Mouse (Mus musculus) yolk sac, embryonic 10.5 days (tissue): ENCODE measurements around the gene Ppib.

ENCODE experiments used
- DNase-seq: peaks from one replicate; pipeline ENCODE4 v3.0.0-alpha.2; 2017; ENCODE audit warnings: low spot score

The Ppib gene

DNA sequence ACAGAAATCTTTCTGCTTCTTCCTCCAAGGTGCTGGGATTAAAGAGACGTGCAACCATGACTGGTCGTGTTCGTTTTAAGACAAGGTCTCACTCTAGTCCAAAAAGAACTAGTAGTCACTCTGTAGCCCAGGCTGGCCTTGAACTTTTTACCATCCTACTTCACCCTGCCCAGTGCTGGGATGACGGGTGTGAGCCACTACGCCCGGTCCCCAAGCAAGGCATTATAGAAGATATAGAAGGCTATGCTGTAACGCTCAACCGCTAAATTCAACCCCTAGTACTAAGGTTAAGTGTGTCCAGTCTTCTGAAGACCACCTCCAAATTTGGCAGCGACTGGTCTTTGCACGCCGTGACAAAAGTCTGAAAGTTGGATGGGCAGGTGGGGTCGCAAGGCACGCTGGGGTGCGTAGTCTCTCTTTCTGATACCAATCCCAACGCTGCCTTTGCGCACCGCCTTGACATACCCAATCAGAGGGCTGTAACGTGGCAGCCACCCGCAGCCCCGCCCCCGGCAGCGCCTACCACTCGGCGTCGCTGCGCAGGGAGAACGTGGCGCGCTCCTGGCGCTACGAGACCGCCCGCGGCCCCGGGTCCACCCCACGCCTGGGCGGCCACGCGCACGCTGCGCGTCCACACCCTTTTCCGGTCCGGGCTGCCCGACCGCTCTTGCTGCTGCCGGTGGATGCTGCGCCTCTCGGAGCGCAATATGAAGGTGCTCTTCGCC lies at the start of gene Ppib:
Ppib (plus strand) TSS at position 640 of the 725 bp plus-strand sequence.
- peak; percentile 97 for DNase-seq

GRCm38 (mm10) chr9:66020601-66021000 lies 39.4 kb upstream of the Ppib start:
- DNase-seq: no peak

DNA sequence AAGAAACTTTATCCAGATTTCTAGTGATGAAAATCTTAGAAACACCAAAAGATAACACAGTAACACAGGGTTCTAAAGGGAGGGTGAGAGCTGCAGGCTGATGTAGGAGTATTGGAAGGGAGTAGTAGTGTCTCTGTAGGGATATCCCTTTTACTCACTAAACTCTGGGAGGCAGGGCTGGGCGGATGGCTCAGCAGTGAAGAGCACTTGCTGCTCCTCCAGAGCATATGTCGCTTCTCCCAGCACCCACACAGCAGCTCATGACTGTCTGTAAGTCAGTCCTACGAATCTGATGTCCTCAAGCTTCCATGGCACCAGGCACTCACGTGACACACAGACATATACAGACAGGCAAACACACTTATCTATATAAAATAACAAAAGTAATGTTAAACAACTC lies 21.9 kb upstream of the Ppib start:
- DNase-seq: no peak

DNA sequence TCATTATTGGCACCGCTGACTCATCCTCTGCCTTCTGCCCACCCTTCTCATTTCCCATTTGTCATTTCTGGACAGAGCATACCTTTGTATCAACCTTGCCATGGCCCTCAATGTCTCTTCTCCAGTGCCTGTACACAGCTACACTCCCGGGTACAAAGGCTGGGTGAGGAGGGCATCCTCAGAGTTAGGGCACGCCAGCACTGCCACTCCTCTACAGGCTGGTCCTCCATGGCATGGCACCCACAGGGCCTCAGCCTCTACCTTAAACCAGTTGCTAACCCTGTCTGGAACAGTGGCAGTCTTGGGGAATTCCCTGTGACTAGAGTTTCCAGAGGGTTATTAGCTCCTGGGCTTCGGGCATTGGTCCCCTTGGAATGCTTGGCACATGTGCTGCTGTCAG lies 21.4 kb upstream of the Ppib start:
- no peak for DNase-seq

DNA sequence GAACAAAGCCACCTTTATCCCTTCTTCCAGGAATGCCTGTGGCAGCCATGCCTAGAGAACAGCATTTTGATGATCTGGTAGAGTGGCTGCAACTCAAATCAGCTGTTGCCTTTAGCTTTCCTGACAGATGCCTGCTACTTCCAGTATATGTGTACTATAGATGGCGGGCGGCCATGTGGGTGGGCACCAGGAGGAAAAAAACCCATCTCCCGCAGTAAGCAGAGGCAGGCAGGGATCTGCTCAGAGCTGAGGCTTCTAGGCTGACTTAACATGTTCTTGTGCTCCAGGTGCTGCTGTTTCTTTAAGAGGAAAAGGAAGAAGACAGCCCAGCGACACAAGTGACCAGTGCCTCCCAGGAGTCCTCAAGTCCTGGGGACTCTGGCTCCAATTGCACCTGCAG lies 20.7 kb upstream of the Ppib start:
- no peak for DNase-seq

DNA sequence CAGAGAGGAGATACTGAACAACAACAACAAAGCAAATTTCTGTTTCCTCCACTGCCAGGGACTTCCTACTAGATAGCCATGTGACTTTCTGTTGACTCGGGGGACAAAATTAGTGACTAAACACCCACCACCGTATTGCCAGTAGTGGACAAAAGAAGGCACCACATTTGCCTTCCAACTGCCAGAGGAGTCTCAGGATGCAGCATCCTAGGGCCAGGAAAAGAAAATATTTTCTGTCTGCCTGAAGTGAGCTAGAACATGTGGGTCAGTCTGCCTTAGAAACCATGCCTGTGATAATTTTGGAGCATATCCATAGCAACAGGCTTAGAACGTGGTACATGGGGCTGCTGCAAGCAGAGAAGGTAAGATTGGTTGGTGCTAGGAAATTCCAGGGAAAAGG lies 19.2 kb upstream of the Ppib start:
- no peak for DNase-seq

DNA sequence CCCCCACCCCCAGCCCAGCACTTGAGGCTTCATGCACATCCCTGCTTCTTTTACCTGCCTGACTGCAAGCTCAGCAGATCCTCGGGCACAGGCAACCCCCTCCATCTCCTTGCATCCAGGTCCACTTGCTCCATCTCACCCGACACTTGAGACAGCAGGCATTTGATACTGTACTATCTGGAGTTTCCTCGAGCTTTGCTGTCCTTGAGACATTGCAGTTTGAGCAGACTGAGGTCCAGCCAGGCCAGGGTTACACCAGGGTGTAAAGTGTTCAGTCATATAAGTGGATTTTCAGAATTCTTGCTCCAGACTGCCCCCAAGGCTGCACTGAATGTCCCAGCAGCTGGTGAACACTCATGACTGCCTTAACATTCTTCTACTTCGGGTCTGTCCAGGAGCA lies 17.7 kb upstream of the Ppib start:
- no peak for DNase-seq

- DNase-seq: no peak
Measured at GRCm38 (mm10) chr9:66043241-66043640, 16.8 kb upstream of the Ppib start.

- DNase-seq: no peak
Measured at GRCm38 (mm10) chr9:66049931-66050601, 10.0 kb upstream of the Ppib start.

DNA sequence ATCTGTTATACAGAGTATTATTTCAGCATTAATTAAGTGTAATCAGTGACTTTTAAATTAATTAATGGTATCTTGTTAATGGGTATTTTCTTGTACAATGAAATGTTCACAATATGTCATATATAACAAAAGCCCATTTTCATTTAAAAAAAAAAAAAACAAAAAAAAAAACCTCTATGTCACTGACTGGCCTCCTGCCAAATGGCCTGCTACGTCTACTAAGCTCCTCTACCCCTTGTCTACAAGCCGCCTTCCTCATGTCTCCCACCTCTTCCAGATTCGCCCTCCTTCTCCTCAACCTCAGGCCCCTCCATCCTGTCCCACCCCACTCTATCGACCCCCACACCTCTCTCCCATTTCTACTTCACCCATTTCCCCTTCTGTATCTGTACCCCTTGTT lies 8.5 kb upstream of the Ppib start:
- no peak for DNase-seq

- DNase-seq: no peak
Measured at GRCm38 (mm10) chr9:66052731-66053130, 7.3 kb upstream of the Ppib start.

DNA sequence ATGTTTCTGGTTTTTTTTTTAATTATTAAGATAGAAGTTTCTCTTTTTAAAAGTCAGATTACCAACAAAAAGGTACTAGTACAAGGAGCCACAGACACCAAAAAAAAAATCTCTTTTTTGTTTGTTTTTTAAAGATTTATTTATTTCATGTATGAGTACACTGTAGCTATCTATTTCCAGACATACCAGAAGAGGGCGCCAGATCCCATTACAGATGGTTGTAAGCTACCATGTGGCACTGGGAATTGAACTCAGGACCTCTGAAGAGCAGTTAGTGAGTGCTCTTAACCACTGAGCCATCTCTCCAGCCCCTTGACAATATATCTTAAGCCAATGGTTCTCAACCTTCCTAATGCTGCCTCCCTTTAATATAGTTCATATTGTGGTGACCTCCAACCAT lies 6.4 kb upstream of the Ppib start:
- no peak for DNase-seq

- DNase-seq: no peak
Measured at GRCm38 (mm10) chr9:66060308-66060647, 256 bp downstream of the Ppib start.

DNA sequence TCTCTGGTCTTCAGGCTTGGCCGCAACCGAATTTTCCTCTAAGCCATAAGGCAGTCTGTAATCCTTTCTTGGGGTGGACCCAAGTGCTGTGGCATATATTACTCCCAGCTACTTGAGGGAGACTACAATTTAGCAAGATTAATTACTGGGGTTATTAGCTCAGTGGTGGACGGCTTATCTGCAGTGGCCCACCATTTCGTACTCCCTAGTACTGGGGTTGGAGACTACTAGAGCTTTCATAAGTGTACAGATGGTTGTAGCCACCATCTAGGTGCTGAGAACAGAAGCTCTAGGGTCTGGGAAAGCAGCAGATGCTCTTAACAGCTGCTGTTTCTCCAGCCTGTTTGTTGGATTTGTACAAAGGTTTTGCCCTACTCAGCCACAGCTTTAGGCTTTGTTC lies 964 bp downstream of the Ppib start:
- DNase-seq: no peak

- DNase-seq: no peak
Measured at GRCm38 (mm10) chr9:66061656-66062055, 1.6 kb downstream of the Ppib start.

GRCm38 (mm10) chr9:66063446-66063845 lies 3.4 kb downstream of the Ppib start:
- DNase-seq: no peak

GRCm38 (mm10) chr9:66064316-66064715 lies 4.3 kb downstream of the Ppib start:
- DNase-seq: no peak

- no peak for DNase-seq
Measured at GRCm38 (mm10) chr9:66066791-66067190, 6.8 kb downstream of the Ppib start.

GRCm38 (mm10) chr9:66067542-66067941 lies 7.5 kb downstream of the Ppib start:
- peak; percentile 46 for DNase-seq

DNA sequence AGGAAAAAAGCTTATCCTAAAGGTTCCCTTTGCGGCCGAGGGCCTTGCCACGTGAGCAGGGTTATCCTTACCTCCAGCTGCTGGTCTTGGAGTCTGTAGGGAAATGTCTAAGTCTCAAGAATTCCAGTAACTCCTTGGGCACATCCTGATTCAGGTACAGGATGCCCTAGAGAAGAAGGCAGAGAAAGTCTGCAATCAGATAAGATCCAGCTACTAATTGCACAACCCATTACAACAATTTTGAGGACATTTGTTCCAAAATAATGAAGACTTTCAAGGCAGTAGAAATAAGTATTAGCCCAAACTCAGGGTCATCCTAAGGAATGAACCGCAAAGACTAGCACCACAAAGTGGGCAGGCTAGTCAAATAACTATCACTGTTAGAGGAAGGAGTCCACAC lies 8.0 kb downstream of the Ppib start:
- DNase-seq: no peak

- DNase-seq: no peak
Measured at GRCm38 (mm10) chr9:66068971-66069391, 9.0 kb downstream of the Ppib start.

DNA sequence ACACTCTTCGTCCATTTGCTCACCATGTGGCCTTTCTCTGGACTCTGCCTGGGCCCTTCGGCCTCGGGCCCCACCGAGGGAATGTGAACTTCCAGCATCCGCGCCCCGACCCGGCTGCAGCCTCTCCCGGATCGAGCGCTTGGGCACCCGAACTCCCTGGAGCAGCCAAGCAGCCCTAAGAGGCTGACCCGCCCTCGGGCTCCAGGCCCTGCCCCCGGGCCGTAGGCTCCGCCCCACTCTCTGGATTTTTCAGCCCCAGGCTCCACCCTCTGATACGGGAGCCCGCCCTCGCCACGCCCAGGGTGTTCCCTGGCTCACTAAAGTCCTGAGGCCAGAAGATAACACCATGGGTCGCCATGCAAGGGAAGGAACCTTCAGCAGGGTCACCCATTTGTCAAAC lies 9.6 kb downstream of the Ppib start, which contains the start of gene Snx22:
Snx22 (minus strand) TSS at position 137 of the 400 bp plus-strand sequence.
- peak; percentile 84 for DNase-seq

DNA sequence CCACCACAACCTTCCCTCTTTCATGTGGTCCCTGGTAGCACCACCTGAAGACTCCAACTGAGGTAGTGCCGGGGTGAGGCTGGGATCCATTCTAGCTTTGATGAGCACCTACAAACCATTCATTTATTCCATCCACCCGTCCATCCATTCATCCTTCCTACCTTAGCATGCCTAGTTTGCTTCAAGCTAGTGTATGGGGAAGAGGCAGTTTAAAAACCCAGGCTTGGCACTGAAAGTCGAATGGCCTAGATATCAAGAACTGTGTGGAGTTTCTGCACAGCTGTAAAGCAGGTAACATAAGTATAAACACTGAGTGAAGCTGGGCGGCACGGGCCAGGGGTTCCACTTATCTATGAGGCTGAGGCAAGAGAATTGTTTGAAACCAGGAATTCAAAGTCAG lies 10.1 kb downstream of the Ppib start:
- DNase-seq: no peak

DNA sequence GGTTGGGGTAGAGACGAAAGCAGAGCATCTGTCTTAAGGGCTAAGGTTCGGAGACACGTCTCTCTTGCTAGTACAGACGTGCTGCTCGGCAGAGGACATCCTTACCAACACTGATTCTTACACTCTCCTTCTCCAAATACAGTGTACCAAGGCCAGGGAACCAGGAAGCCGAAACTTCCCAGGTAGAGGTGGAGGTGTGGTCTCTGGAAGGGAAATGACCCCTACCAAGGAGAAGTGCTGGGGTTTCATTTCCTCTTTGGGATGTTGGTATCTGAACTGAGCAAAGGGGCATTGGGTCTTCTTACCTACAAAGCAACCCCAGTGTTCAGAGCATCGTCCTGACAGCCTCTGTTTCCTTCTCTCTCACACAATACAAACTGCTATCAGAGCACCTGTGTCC lies 12.7 kb downstream of the Ppib start:
- no peak for DNase-seq
